Mouse (Mus musculus): ENCODE measurements around the gene Sdf2l1.
A peak's percentile ranks its signal among the peaks of the same experiment; 100 is the strongest.
"Not testable (repeated sequence)": the region's sequence is repeated elsewhere in the genome, so short reads cannot be mapped to it uniquely, and the experiment has no call there.

The Sdf2l1 gene

GRCm38 (mm10) chr16:17132089-17132905, at the start of gene Sdf2l1:
Gene Sdf2l1, minus strand, starts transcription at chr16:17132383.
- DNase-seq (ENCODE audit: low read depth), result peak; percentile 94

GRCm38 (mm10) chr16:17181382-17181781, 49.2 kb upstream of the Sdf2l1 start:
- peak; percentile 60 for DNase-seq (ENCODE audit: low read depth)

- no peak for DNase-seq (ENCODE audit: low read depth)
Measured at GRCm38 (mm10) chr16:17179706-17180105, 47.5 kb upstream of the Sdf2l1 start.

GRCm38 (mm10) chr16:17177623-17178170, 45.5 kb upstream of the Sdf2l1 start:
- no peak for DNase-seq (ENCODE audit: low read depth)

- no peak for DNase-seq (ENCODE audit: low read depth)
Measured at GRCm38 (mm10) chr16:17175765-17176164, 43.6 kb upstream of the Sdf2l1 start.

- DNase-seq (ENCODE audit: low read depth), result no peak
Measured at GRCm38 (mm10) chr16:17168049-17168448, 35.9 kb upstream of the Sdf2l1 start.

- no peak for DNase-seq (ENCODE audit: low read depth)
Measured at GRCm38 (mm10) chr16:17167179-17167578, 35.0 kb upstream of the Sdf2l1 start.

- not testable (repeated sequence) for DNase-seq (ENCODE audit: low read depth)
Measured at GRCm38 (mm10) chr16:17165478-17165877, 33.3 kb upstream of the Sdf2l1 start.

- DNase-seq (ENCODE audit: low read depth), result no peak
Measured at GRCm38 (mm10) chr16:17154346-17154745, 22.2 kb upstream of the Sdf2l1 start.

GRCm38 (mm10) chr16:17151874-17152273, 19.7 kb upstream of the Sdf2l1 start:
- DNase-seq (ENCODE audit: low read depth), result no peak

- no peak for DNase-seq (ENCODE audit: low read depth)
Measured at GRCm38 (mm10) chr16:17150520-17151258, 18.5 kb upstream of the Sdf2l1 start.

- DNase-seq (ENCODE audit: low read depth), result no peak
Measured at GRCm38 (mm10) chr16:17148084-17148483, 15.9 kb upstream of the Sdf2l1 start.

GRCm38 (mm10) chr16:17147391-17147929, 15.3 kb upstream of the Sdf2l1 start:
- no peak for DNase-seq (ENCODE audit: low read depth)

- peak; percentile 81 for DNase-seq (ENCODE audit: low read depth)
Measured at GRCm38 (mm10) chr16:17146772-17147235, 14.6 kb upstream of the Sdf2l1 start, which contains the start of gene Ccdc116. Gene Ccdc116, minus strand, starts transcription at chr16:17147229.

GRCm38 (mm10) chr16:17144339-17144738, 12.2 kb upstream of the Sdf2l1 start, which contains the start of gene Ydjc:
Gene Ydjc, plus strand, starts transcription at chr16:17144621.
- no peak for DNase-seq (ENCODE audit: low read depth)

GRCm38 (mm10) chr16:17137355-17137754, 5.2 kb upstream of the Sdf2l1 start:
- DNase-seq (ENCODE audit: low read depth), result no peak

GRCm38 (mm10) chr16:17132906-17133200, 670 bp upstream of the Sdf2l1 start:
- DNase-seq (ENCODE audit: low read depth), result no peak

- no peak for DNase-seq (ENCODE audit: low read depth)
Measured at GRCm38 (mm10) chr16:17131191-17132088, 743 bp downstream of the Sdf2l1 start.

- no peak for DNase-seq (ENCODE audit: low read depth)
Measured at GRCm38 (mm10) chr16:17127292-17127691, 4.9 kb downstream of the Sdf2l1 start.

GRCm38 (mm10) chr16:17124871-17125520, 7.2 kb downstream of the Sdf2l1 start, which contains the start of gene 2610318N02Rik:
Gene 2610318N02Rik, minus strand, starts transcription at chr16:17125167.
- peak; percentile 81 for DNase-seq (ENCODE audit: low read depth)

All from c-Kit-positive CD71-negative TER-119-negative erythroid progenitor cells, embryonic 14.5 days (primary cell).